Mouse (Mus musculus): ENCODE measurements at regions not wholly inside any gene's neighbourhood (a gene's known extent, or its start where the extent isn't known, plus 50 kb on each side); places are given as distances from the start of the nearest gene placed in this dataset.

DNA sequence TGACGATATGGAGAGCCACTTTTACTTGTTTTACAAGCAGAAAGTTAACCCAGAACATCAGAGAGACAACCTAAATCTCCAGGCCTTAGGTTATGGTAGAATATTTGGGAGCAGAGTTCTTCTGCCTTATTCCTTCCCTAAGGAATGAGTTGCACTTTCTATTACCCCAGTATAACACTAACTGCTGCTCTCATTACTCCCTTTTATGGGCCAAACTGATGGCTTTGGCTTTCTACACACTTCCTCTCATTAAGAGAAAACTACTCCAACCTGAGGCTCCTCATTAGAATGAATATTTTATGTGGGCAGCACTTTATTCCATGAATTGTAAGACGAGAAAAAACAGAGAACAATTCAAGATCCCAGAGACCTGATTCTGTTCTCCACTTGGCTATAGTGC is 289.0 kb upstream of the Tnc start:
- no peaks in the 10 kb centered on the region for H3K9me3 ChIP-seq
- ATAC-seq (ENCODE audit: low FRiP score, low read depth), result no peak
- H3K27me3 ChIP-seq, result no peaks in the 10 kb centered on the region
- H3K36me3 ChIP-seq, result no peaks in the 10 kb centered on the region
- no peak overlapping the region for H3K9ac ChIP-seq (replicated peaks)
- H3K4me2 ChIP-seq (replicated peaks), result no peak overlapping the region
- WGBS, result 69% methylated on average over 2 of the region's 2 CpGs
- H3K4me1 ChIP-seq, result no peaks in the 10 kb centered on the region
- H3K4me3 ChIP-seq, result no peak overlapping the region
- no peak overlapping the region for H3K27ac ChIP-seq (replicated peaks)

DNA sequence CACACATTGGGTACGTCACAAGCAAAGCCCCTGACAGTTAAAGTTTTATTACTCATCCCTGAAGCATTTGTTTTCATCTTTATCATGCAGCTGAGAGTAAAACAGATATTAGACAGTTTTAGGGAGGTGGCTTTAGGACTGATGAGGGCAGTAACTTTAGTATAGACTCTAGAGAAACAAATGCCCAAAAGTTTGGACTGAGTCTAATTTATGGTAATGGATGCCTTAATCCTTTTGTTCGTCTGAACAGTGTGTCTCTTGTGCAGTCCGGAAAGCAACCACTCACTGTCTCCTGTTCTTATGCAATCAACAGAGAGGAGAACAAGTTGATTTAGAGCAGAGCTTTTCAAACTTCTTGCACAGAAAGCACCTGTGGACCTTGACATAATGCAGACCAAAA is 283.4 kb upstream of the Tnc start:
- Histone ChIP-seq H3K27ac (replicated peaks) (no peak overlapping the region), H3K9me3 (no peaks in the 10 kb centered on the region), H3K4me1 (no peaks in the 10 kb centered on the region), H3K4me3 (no peak overlapping the region), H3K4me2 (replicated peaks) (no peak overlapping the region), H3K9ac (replicated peaks) (no peak overlapping the region), H3K27me3 (no peaks in the 10 kb centered on the region), H3K36me3 (no peaks in the 10 kb centered on the region)
- 32% methylated on average over 3 of the region's 3 CpGs for WGBS
- peak; percentile 72; the same call in 1 of the 2 replicates for ATAC-seq (ENCODE audit: low FRiP score, low read depth)

DNA sequence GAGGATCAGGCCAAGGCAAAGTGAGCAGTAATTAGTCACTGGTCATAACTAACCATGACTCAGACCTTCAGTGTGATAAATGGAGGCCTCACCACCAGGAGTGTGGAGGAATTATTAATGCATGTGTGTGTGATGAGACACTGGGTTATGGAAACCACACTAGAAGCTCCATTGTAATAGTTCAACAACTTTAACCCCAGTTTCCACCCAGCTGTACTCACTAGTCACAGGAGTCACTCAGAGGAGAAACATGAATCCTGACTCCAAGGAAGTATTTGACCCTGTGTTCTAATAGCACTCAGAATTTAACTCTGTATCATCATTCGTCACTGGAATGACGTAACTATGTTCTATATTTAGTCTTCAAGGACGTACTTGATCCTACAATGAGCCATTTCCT is 277.6 kb upstream of the Tnc start:
- Histone ChIP-seq H3K27me3 (no peaks in the 10 kb centered on the region), H3K36me3 (no peaks in the 10 kb centered on the region), H3K9ac (replicated peaks) (no peak overlapping the region), H3K4me1 (no peaks in the 10 kb centered on the region), H3K27ac (replicated peaks) (no peak overlapping the region), H3K4me2 (replicated peaks) (no peak overlapping the region), H3K4me3 (no peak overlapping the region), H3K9me3 (no peaks in the 10 kb centered on the region)
- no peak for ATAC-seq (ENCODE audit: low FRiP score, low read depth)
- 88% methylated on average over 3 of the region's 3 CpGs for WGBS

GRCm38 (mm10) chr4:64316553-64317347 is 269.9 kb upstream of the Tnc start:
- no peaks in the 10 kb centered on the region for H3K4me1 ChIP-seq
- no peaks in the 10 kb centered on the region for H3K9me3 ChIP-seq
- no peaks in the 10 kb centered on the region for H3K27me3 ChIP-seq
- H3K27ac ChIP-seq (replicated peaks), result no peak overlapping the region
- H3K4me2 ChIP-seq (replicated peaks), result no peak overlapping the region
- no peak for ATAC-seq (ENCODE audit: low FRiP score, low read depth)
- H3K36me3 ChIP-seq, result no peaks in the 10 kb centered on the region
- WGBS, result 70% methylated on average over 3 of the region's 3 CpGs
- no peak overlapping the region for H3K4me3 ChIP-seq
- H3K9ac ChIP-seq (replicated peaks), result no peak overlapping the region

- Histone ChIP-seq H3K9ac (replicated peaks) (no peak overlapping the region), H3K4me1 (no peaks in the 10 kb centered on the region), H3K36me3 (no peaks in the 10 kb centered on the region), H3K4me2 (replicated peaks) (no peak overlapping the region), H3K4me3 (no peak overlapping the region), H3K27ac (replicated peaks) (no peak overlapping the region), H3K9me3 (no peaks in the 10 kb centered on the region), H3K27me3 (no peaks in the 10 kb centered on the region)
- ATAC-seq (ENCODE audit: low FRiP score, low read depth), result no peak
- WGBS, result 85% methylated on average over 2 of the region's 2 CpGs
These were observed 250.1 kb upstream of the Tnc start for GRCm38 (mm10) chr4:64296941-64297340.

DNA sequence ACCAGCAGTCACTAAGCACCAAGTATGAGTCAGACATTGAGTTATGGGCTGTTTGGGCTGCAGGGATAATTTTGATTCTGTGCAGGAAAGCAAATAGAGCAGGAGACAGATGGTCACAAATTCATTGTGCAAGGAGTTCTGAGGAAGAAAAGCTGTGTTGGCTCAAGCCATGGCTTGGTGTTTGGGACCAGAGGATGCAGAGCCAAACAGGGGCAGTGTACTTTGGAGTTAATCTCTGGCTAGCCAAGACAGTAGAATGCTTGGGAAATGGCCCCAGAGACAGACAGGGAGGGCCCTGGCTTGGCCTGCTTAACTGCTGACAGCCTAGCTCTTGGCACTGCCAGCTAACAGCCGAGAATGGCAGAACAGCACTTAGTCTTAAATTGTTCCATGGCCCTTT is 235.7 kb upstream of the Tnc start:
- ATAC-seq (ENCODE audit: low FRiP score, low read depth), result no peak
- 83% methylated on average over 1 of the region's 1 CpGs for WGBS
- H3K4me2 ChIP-seq (replicated peaks), result no peak overlapping the region
- no peaks in the 10 kb centered on the region for H3K27me3 ChIP-seq
- no peak overlapping the region for H3K9ac ChIP-seq (replicated peaks)
- H3K36me3 ChIP-seq, result no peaks in the 10 kb centered on the region
- no peaks in the 10 kb centered on the region for H3K9me3 ChIP-seq
- H3K4me1 ChIP-seq, result no peaks in the 10 kb centered on the region
- no peak overlapping the region for H3K27ac ChIP-seq (replicated peaks)
- no peak overlapping the region for H3K4me3 ChIP-seq

DNA sequence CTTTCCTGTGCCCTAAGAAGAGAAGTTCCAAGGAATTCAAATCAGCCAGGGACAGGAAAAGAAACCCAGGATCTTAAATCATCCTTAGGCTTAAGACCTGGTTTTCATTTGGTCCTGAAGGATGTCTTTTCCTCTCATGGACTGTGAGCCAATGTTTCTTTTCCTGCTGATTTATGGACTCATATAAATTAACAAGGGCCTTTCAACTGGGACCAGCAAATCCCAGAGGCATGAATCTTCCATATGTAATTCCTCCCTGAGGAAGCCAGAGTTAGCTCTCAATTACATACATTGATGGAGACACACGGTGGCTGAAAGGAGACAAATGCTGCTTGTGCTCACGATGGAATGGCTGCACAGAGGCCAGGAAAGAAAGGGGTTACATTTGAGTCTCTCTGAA is 230.2 kb upstream of the Tnc start:
- H3K9ac ChIP-seq (replicated peaks), result no peak overlapping the region
- H3K27me3 ChIP-seq, result no peaks in the 10 kb centered on the region
- WGBS, result 69% methylated on average over 2 of the region's 2 CpGs
- no peak for ATAC-seq (ENCODE audit: low FRiP score, low read depth)
- H3K27ac ChIP-seq (replicated peaks), result no peak overlapping the region
- H3K4me1 ChIP-seq, result no peaks in the 10 kb centered on the region
- H3K4me2 ChIP-seq (replicated peaks), result no peak overlapping the region
- H3K36me3 ChIP-seq, result no peaks in the 10 kb centered on the region
- no peak overlapping the region for H3K4me3 ChIP-seq
- H3K9me3 ChIP-seq, result no peaks in the 10 kb centered on the region

- 91% methylated on average over 3 of the region's 3 CpGs for WGBS
- no peak for ATAC-seq (ENCODE audit: low FRiP score, low read depth)
- no peak overlapping the region for H3K27ac ChIP-seq (replicated peaks)
- H3K4me3 ChIP-seq, result no peak overlapping the region
- no peak overlapping the region for H3K9ac ChIP-seq (replicated peaks)
- H3K4me1 ChIP-seq, result no peaks in the 10 kb centered on the region
- no peaks in the 10 kb centered on the region for H3K9me3 ChIP-seq
- no peaks in the 10 kb centered on the region for H3K36me3 ChIP-seq
- H3K4me2 ChIP-seq (replicated peaks), result no peak overlapping the region
- no peaks in the 10 kb centered on the region for H3K27me3 ChIP-seq
These were observed 227.6 kb upstream of the Tnc start for GRCm38 (mm10) chr4:64274291-64274960.

DNA sequence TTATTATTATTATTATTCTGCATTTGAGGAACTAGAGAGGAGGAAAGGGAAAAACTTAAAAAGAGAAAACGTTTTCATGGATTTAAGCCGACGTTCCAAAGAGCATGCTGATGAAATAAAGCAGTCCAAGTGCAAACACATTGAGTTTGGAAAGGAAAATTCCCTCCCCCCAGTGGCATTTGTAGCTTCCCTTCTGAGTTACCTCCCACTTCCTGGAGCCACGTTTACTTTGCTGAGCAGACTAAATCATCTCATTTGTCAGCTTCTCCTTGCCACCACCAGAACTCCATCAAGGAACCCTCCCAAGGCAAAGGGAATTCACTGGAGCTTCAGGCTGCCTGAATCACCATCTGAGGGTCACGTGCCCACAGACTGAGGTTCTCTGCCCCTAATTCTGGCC is 223.0 kb upstream of the Tnc start:
- Histone ChIP-seq H3K27ac (replicated peaks) (no peak overlapping the region), H3K4me3 (no peak overlapping the region), H3K9me3 (no peaks in the 10 kb centered on the region), H3K27me3 (no peaks in the 10 kb centered on the region), H3K9ac (replicated peaks) (no peak overlapping the region), H3K36me3 (no peaks in the 10 kb centered on the region), H3K4me2 (replicated peaks) (no peak overlapping the region), H3K4me1 (no peaks in the 10 kb centered on the region)
- WGBS, result 76% methylated on average over 5 of the region's 5 CpGs
- no peak for ATAC-seq (ENCODE audit: low FRiP score, low read depth)

DNA sequence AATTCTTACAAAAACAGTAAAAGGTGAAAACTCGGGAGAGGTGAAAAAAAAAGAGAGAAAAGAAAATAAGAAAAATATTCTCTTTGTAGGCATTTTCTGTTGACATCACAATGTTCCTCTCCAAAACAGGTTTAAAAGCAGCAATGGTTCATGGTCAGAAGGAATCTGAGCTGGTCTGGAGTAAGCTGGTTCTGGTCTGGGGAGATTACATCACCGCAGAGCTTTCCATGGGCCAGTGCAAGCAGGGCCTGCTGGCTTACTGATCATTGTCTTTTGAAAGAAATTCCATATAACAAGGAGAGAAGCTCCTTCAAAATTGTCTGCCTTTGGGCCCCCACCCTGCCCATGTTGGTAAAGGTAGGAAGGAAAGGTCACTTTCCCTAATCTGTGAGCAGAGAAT is 222.3 kb upstream of the Tnc start:
- Histone ChIP-seq H3K4me3 (no peak overlapping the region), H3K9ac (replicated peaks) (no peak overlapping the region), H3K36me3 (no peaks in the 10 kb centered on the region), H3K9me3 (no peaks in the 10 kb centered on the region), H3K27me3 (no peaks in the 10 kb centered on the region), H3K4me2 (replicated peaks) (no peak overlapping the region), H3K27ac (replicated peaks) (no peak overlapping the region), H3K4me1 (no peaks in the 10 kb centered on the region)
- WGBS, result 77% methylated on average over 2 of the region's 2 CpGs
- ATAC-seq (ENCODE audit: low FRiP score, low read depth), result no peak

- H3K36me3 ChIP-seq, result no peaks in the 10 kb centered on the region
- H3K4me2 ChIP-seq (replicated peaks), result no peak overlapping the region
- 0 out of 2 replicates have a peak, but pooled peaks have one; percentile 19 for ATAC-seq (ENCODE audit: low FRiP score, low read depth)
- H3K27me3 ChIP-seq, result no peaks in the 10 kb centered on the region
- H3K4me3 ChIP-seq, result no peak overlapping the region
- H3K9me3 ChIP-seq, result no peaks in the 10 kb centered on the region
- H3K9ac ChIP-seq (replicated peaks), result no peak overlapping the region
- H3K4me1 ChIP-seq, result no peaks in the 10 kb centered on the region
- no peak overlapping the region for H3K27ac ChIP-seq (replicated peaks)
These were observed 213.7 kb upstream of the Tnc start for GRCm38 (mm10) chr4:64260473-64260872.

DNA sequence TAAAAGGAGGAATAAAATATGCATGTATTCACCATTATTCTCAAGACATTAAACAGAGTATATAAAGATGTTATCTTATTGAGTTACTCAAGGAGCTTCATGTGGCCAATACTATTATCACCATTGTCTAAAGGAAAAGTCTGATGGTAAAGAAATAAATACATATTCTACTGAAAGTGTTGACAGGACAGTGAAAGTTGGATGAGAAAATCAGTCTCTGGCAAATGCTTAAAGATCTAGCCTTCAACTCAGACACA is 213.3 kb upstream of the Tnc start:
- H3K9ac ChIP-seq (replicated peaks), result no peak overlapping the region
- H3K4me3 ChIP-seq, result no peak overlapping the region
- H3K36me3 ChIP-seq, result no peaks in the 10 kb centered on the region
- H3K4me2 ChIP-seq (replicated peaks), result no peak overlapping the region
- no peaks in the 10 kb centered on the region for H3K9me3 ChIP-seq
- no peak overlapping the region for H3K27ac ChIP-seq (replicated peaks)
- ATAC-seq (ENCODE audit: low FRiP score, low read depth), result no peak; the same call in 1 of the 2 replicates
- H3K27me3 ChIP-seq, result no peaks in the 10 kb centered on the region
- no peaks in the 10 kb centered on the region for H3K4me1 ChIP-seq

Data from midbrain, embryonic 12.5 days (tissue).